Mouse (Mus musculus): ENCODE results near the gene Rasal1. TPM values are rescaled to one million over a fixed set of nuclear protein-coding genes. Genes with fewer than 3 reads are reported as not detected.

Gene Rasal1
- polyA plus RNA-seq, 1 experiment from 2014 or later: 0.08 TPM

- 21% methylated on average over 5 of the region's 5 CpGs for WGBS
- H3K27ac ChIP-seq (replicated peaks): no peak overlapping the region
- H3K4me3 ChIP-seq (ENCODE audit: low read depth, low read length): no peak overlapping the region
- no peak for ATAC-seq (ENCODE audit: low FRiP score, low TSS enrichment)
- no peak overlapping the region for H3K9ac ChIP-seq (ENCODE audit: low read length)
- no peak overlapping the region for H3K4me2 ChIP-seq (replicated peaks; ENCODE audit: low read depth)
- peaks cover 37% of the 10 kb centered on the region for H3K36me3 ChIP-seq (ENCODE audit: control insufficient read depth, insufficient read depth, low read length)
- H3K9me3 ChIP-seq (ENCODE audit: control insufficient read depth, low read length): no peaks in the 10 kb centered on the region
- no peaks in the 10 kb centered on the region for H3K27me3 ChIP-seq (ENCODE audit: control insufficient read depth, insufficient read depth, low read length)
- TF ChIP-seq EP300 (optimal IDR thresholded peaks at IDR 0.05): no peak
- peak; percentile 84 for TF ChIP-seq CTCF (IDR thresholded peaks at IDR 0.05; ENCODE audit: low read depth)
- DNase-seq (ENCODE audit: low spot score): peak; percentile 61
- H3K4me1 ChIP-seq (replicated peaks; ENCODE audit: control insufficient read depth, insufficient read depth): no peaks in the 10 kb centered on the region
These were observed 29.4 kb upstream of the Rasal1 start for GRCm38 (mm10) chr5:120619201-120619600.

GRCm38 (mm10) chr5:120620375-120621077, 28.1 kb upstream of the Rasal1 start:
- H3K4me2 ChIP-seq (replicated peaks; ENCODE audit: low read depth): no peak overlapping the region
- H3K4me3 ChIP-seq (ENCODE audit: low read depth, low read length): no peak overlapping the region
- H3K36me3 ChIP-seq (ENCODE audit: control insufficient read depth, insufficient read depth, low read length): peaks cover 41% of the 10 kb centered on the region
- ATAC-seq (ENCODE audit: low FRiP score, low TSS enrichment) (peak; percentile 22; the same call in 1 of the 2 replicates), DNase-seq (ENCODE audit: low spot score) (peak; percentile 81)
- no peak overlapping the region for H3K27ac ChIP-seq (replicated peaks)
- TF ChIP-seq EP300 (optimal IDR thresholded peaks at IDR 0.05) (no peak), CTCF (IDR thresholded peaks at IDR 0.05; ENCODE audit: low read depth) (peak; percentile 97)
- no peak overlapping the region for H3K9ac ChIP-seq (ENCODE audit: low read length)
- no peaks in the 10 kb centered on the region for H3K4me1 ChIP-seq (replicated peaks; ENCODE audit: control insufficient read depth, insufficient read depth)
- H3K9me3 ChIP-seq (ENCODE audit: control insufficient read depth, low read length): no peaks in the 10 kb centered on the region
- no peaks in the 10 kb centered on the region for H3K27me3 ChIP-seq (ENCODE audit: control insufficient read depth, insufficient read depth, low read length)
- 72% methylated on average over 18 of the region's 18 CpGs for WGBS

GRCm38 (mm10) chr5:120621078-120621765, 27.4 kb upstream of the Rasal1 start:
- TF ChIP-seq CTCF (IDR thresholded peaks at IDR 0.05; ENCODE audit: low read depth) (no peak), EP300 (optimal IDR thresholded peaks at IDR 0.05) (no peak)
- no peak overlapping the region for H3K4me2 ChIP-seq (replicated peaks; ENCODE audit: low read depth)
- no peaks in the 10 kb centered on the region for H3K4me1 ChIP-seq (replicated peaks; ENCODE audit: control insufficient read depth, insufficient read depth)
- peaks cover 41% of the 10 kb centered on the region for H3K36me3 ChIP-seq (ENCODE audit: control insufficient read depth, insufficient read depth, low read length)
- H3K9ac ChIP-seq (ENCODE audit: low read length): no peak overlapping the region
- H3K9me3 ChIP-seq (ENCODE audit: control insufficient read depth, low read length): no peaks in the 10 kb centered on the region
- H3K27me3 ChIP-seq (ENCODE audit: control insufficient read depth, insufficient read depth, low read length): no peaks in the 10 kb centered on the region
- H3K4me3 ChIP-seq (ENCODE audit: low read depth, low read length): no peak overlapping the region
- ATAC-seq (ENCODE audit: low FRiP score, low TSS enrichment) (no peak), DNase-seq (ENCODE audit: low spot score) (no peak)
- 89% methylated on average over 23 of the region's 23 CpGs for WGBS
- no peak overlapping the region for H3K27ac ChIP-seq (replicated peaks)

- no peaks in the 10 kb centered on the region for H3K4me1 ChIP-seq (replicated peaks; ENCODE audit: control insufficient read depth, insufficient read depth)
- H3K36me3 ChIP-seq (ENCODE audit: control insufficient read depth, insufficient read depth, low read length): peaks cover 41% of the 10 kb centered on the region
- H3K9ac ChIP-seq (ENCODE audit: low read length): no peak overlapping the region
- no peak overlapping the region for H3K27ac ChIP-seq (replicated peaks)
- ATAC-seq (ENCODE audit: low FRiP score, low TSS enrichment): no peak
- no peak overlapping the region for H3K4me3 ChIP-seq (ENCODE audit: low read depth, low read length)
- no peak overlapping the region for H3K4me2 ChIP-seq (replicated peaks; ENCODE audit: low read depth)
- WGBS: 85% methylated on average over 10 of the region's 10 CpGs
- H3K27me3 ChIP-seq (ENCODE audit: control insufficient read depth, insufficient read depth, low read length): no peaks in the 10 kb centered on the region
- no peak for DNase-seq (ENCODE audit: low spot score)
- H3K9me3 ChIP-seq (ENCODE audit: control insufficient read depth, low read length): no peaks in the 10 kb centered on the region
- TF ChIP-seq EP300 (optimal IDR thresholded peaks at IDR 0.05) (no peak), CTCF (IDR thresholded peaks at IDR 0.05; ENCODE audit: low read depth) (no peak)
These were observed 26.8 kb upstream of the Rasal1 start for GRCm38 (mm10) chr5:120621846-120622197.

- Histone ChIP-seq H3K4me3 (ENCODE audit: low read depth, low read length) (no peak overlapping the region), H3K36me3 (ENCODE audit: control insufficient read depth, insufficient read depth, low read length) (peaks cover 39% of the 10 kb centered on the region), H3K4me2 (replicated peaks; ENCODE audit: low read depth) (no peak overlapping the region), H3K4me1 (replicated peaks; ENCODE audit: control insufficient read depth, insufficient read depth) (no peaks in the 10 kb centered on the region), H3K27me3 (ENCODE audit: control insufficient read depth, insufficient read depth, low read length) (no peaks in the 10 kb centered on the region), H3K27ac (replicated peaks) (no peak overlapping the region), H3K9ac (ENCODE audit: low read length) (no peak overlapping the region), H3K9me3 (ENCODE audit: control insufficient read depth, low read length) (no peaks in the 10 kb centered on the region)
- no peak for ATAC-seq (ENCODE audit: low FRiP score, low TSS enrichment)
- TF ChIP-seq CTCF (IDR thresholded peaks at IDR 0.05; ENCODE audit: low read depth) (no peak), EP300 (optimal IDR thresholded peaks at IDR 0.05) (no peak)
- 74% methylated on average over 5 of the region's 5 CpGs for WGBS
- peak; percentile 23 for DNase-seq (ENCODE audit: low spot score)
These were observed 26.3 kb upstream of the Rasal1 start for GRCm38 (mm10) chr5:120622198-120622851.

Measured in stomach, postnatal 0 days (tissue).